Mouse (Mus musculus): ENCODE data around the gene Hrc. TPM values are rescaled to one million over a fixed set of nuclear protein-coding genes. Genes with fewer than 3 reads are reported as not detected.
"Not testable (repeated sequence)": the region's sequence is repeated elsewhere in the genome, so short reads cannot be mapped to it uniquely, and the experiment has no call there.

The Hrc gene
- total and polyA plus RNA-seq, 3 experiments: 0.22 TPM; not detected in 2

- peaks cover 0 to 10% of the 10 kb centered on the region in 2 experiments; a peak in 3 of 4 replicates for H3K4me1 ChIP-seq (ENCODE audit: control insufficient read depth in 1 of 2, insufficient read depth in 2 of 2, low read length in 2 of 2)
- H3K9me3 ChIP-seq (replicated peaks; ENCODE audit: insufficient read depth, low read length): no peaks in the 10 kb centered on the region
- TF ChIP-seq NRF1 (IDR thresholded peaks at IDR 0.05; ENCODE audit: insufficient read depth, low read depth, low read length, poor library complexity, severe bottlenecking) (no peak), RAD21 (IDR thresholded peaks at IDR 0.05; ENCODE audit: low read depth, low read length) (no peak), HCFC1 (IDR thresholded peaks at IDR 0.05; ENCODE audit: low read depth, low read length) (no peak), POLR2A (IDR thresholded peaks at IDR 0.05; ENCODE audit: control insufficient read depth in 1 of 2, insufficient read depth in 1 of 2, low read depth in 1 of 2, low read length in 2 of 2, poor library complexity in 1 of 2) (no peak), MYC (IDR thresholded peaks at IDR 0.05; ENCODE audit: low read depth, low read length) (no peak), USF1 (IDR thresholded peaks at IDR 0.05; ENCODE audit: low read depth, low read length) (no peak), GABPA (IDR thresholded peaks at IDR 0.05; ENCODE audit: low read depth, low read length) (no peak), CHD1 (IDR thresholded peaks at IDR 0.05; ENCODE audit: low read depth, low read length) (no peak), MAFK (IDR thresholded peaks at IDR 0.05; ENCODE audit: borderline replicate concordance, low read depth, low read length) (no peak), ZNF384 (IDR thresholded peaks at IDR 0.05; ENCODE audit: low read depth, low read length) (no peak), ZMIZ1 (IDR thresholded peaks at IDR 0.05; ENCODE audit: low read depth, low read length) (no peak), ZC3H11A (IDR thresholded peaks at IDR 0.05; ENCODE audit: low read depth, low read length) (no peak), KAT2A (conservative IDR thresholded peaks at IDR 0.05; ENCODE audit: low read depth, low read length) (no peak), MAX (IDR thresholded peaks at IDR 0.05; ENCODE audit: low read length) (no peak), NELFE (IDR thresholded peaks at IDR 0.05; ENCODE audit: low read depth, low read length) (no peak), MXI1 (IDR thresholded peaks at IDR 0.05; ENCODE audit: low read depth, low read length) (no peak), USF2 (IDR thresholded peaks at IDR 0.05; ENCODE audit: borderline replicate concordance in 1 of 2, insufficient read depth in 1 of 2, low read depth in 1 of 2, low read length in 2 of 2) (no peak), POLR2AphosphoS5 (IDR thresholded peaks at IDR 0.05; ENCODE audit: borderline replicate concordance, low read depth, low read length) (no peak), CTCF (IDR thresholded peaks at IDR 0.05 in 2 of 3, conservative IDR thresholded peaks at IDR 0.05 in 1 of 3; ENCODE audit: control insufficient read depth in 1 of 3, insufficient read depth in 1 of 3, low read depth in 2 of 3, low read length in 3 of 3, poor library complexity in 1 of 3, severe bottlenecking in 1 of 3) (no peak)
- H3K36me3 ChIP-seq (ENCODE audit: control insufficient read depth in 1 of 2, insufficient read depth in 2 of 2, low read length in 2 of 2): peaks cover 0 to 2% of the 10 kb centered on the region in 2 experiments; a peak in 1 of 4 replicates
- H3K9ac ChIP-seq (ENCODE audit: control insufficient read depth, low read depth, low read length, poor library complexity, severe bottlenecking): no peak overlapping the region
- H3K27ac ChIP-seq (ENCODE audit: control insufficient read depth, low read depth, low read length): no peak overlapping the region
- no peak overlapping the region for H3K4me3 ChIP-seq (ENCODE audit: control insufficient read depth in 1 of 2, insufficient read depth in 1 of 2, low read depth in 2 of 2, low read length in 2 of 2)
- no peak for DNase-seq (ENCODE audit: low read depth, low spot score)
- H3K79me2 ChIP-seq (ENCODE audit: control insufficient read depth, insufficient read depth, low read length, poor library complexity): no peaks in the 10 kb centered on the region
- H3K27me3 ChIP-seq (ENCODE audit: control insufficient read depth in 1 of 2, insufficient read depth in 2 of 2, low read length in 2 of 2): no peaks in the 10 kb centered on the region
Measured at GRCm38 (mm10) chr7:45355318-45356020, 20.4 kb downstream of the Hrc start.

- H3K36me3 ChIP-seq (ENCODE audit: control insufficient read depth in 1 of 2, insufficient read depth in 2 of 2, low read length in 2 of 2): peaks cover 0 to 5% of the 10 kb centered on the region in 2 experiments; a peak in 2 of 4 replicates
- no peak overlapping the region for H3K4me3 ChIP-seq (ENCODE audit: control insufficient read depth in 1 of 2, insufficient read depth in 1 of 2, low read depth in 2 of 2, low read length in 2 of 2)
- TF ChIP-seq USF1 (IDR thresholded peaks at IDR 0.05; ENCODE audit: low read depth, low read length): no peak
- TF ChIP-seq TAL1 (IDR thresholded peaks at IDR 0.05; ENCODE audit: low read length): no peak
- TF ChIP-seq POLR2AphosphoS2 (IDR thresholded peaks at IDR 0.05; ENCODE audit: low read length): no peak
- TF ChIP-seq EP300 (IDR thresholded peaks at IDR 0.05; ENCODE audit: low read depth in 1 of 2, low read length in 2 of 2): no peak
- no peak for TF ChIP-seq POLR2A (IDR thresholded peaks at IDR 0.05; ENCODE audit: control insufficient read depth in 1 of 2, insufficient read depth in 1 of 2, low read depth in 1 of 2, low read length in 2 of 2, poor library complexity in 1 of 2)
- TF ChIP-seq NRF1 (IDR thresholded peaks at IDR 0.05; ENCODE audit: insufficient read depth, low read depth, low read length, poor library complexity, severe bottlenecking): no peak
- no peak for TF ChIP-seq GATA1 (IDR thresholded peaks at IDR 0.05; ENCODE audit: low read depth, low read length)
- TF ChIP-seq HCFC1 (IDR thresholded peaks at IDR 0.05; ENCODE audit: low read depth, low read length): no peak
- H3K4me1 ChIP-seq (ENCODE audit: control insufficient read depth in 1 of 2, insufficient read depth in 2 of 2, low read length in 2 of 2): peaks cover 0 to 16% of the 10 kb centered on the region in 2 experiments; a peak in 3 of 4 replicates
- DNase-seq (ENCODE audit: low read depth, low spot score): no peak
- no peaks in the 10 kb centered on the region for H3K27me3 ChIP-seq (ENCODE audit: control insufficient read depth in 1 of 2, insufficient read depth in 2 of 2, low read length in 2 of 2)
- H3K9me3 ChIP-seq (replicated peaks; ENCODE audit: insufficient read depth, low read length): no peaks in the 10 kb centered on the region
- H3K27ac ChIP-seq (ENCODE audit: control insufficient read depth, low read depth, low read length): no peak overlapping the region
- H3K79me2 ChIP-seq (ENCODE audit: control insufficient read depth, insufficient read depth, low read length, poor library complexity): no peaks in the 10 kb centered on the region
- no peak overlapping the region for H3K9ac ChIP-seq (ENCODE audit: control insufficient read depth, low read depth, low read length, poor library complexity, severe bottlenecking)
Measured at GRCm38 (mm10) chr7:45356087-45356486, 21.0 kb downstream of the Hrc start.

- H3K27me3 ChIP-seq (ENCODE audit: control insufficient read depth in 1 of 2, insufficient read depth in 2 of 2, low read length in 2 of 2); H3K27ac ChIP-seq (ENCODE audit: control insufficient read depth, low read depth, low read length); H3K79me2 ChIP-seq (ENCODE audit: control insufficient read depth, insufficient read depth, low read length, poor library complexity); H3K9me3 ChIP-seq (replicated peaks; ENCODE audit: insufficient read depth, low read length); H3K4me3 ChIP-seq (ENCODE audit: control insufficient read depth in 1 of 2, insufficient read depth in 1 of 2, low read depth in 2 of 2, low read length in 2 of 2); DNase-seq (ENCODE audit: low read depth, low spot score); H3K9ac ChIP-seq (ENCODE audit: control insufficient read depth, low read depth, low read length, poor library complexity, severe bottlenecking): not testable (repeated sequence)
- peaks cover 0 to 15% of the 10 kb centered on the region in 2 experiments; a peak in 2 of 4 replicates for H3K36me3 ChIP-seq (ENCODE audit: control insufficient read depth in 1 of 2, insufficient read depth in 2 of 2, low read length in 2 of 2)
- peaks cover 6 to 21% of the 10 kb centered on the region in 2 experiments for H3K4me1 ChIP-seq (ENCODE audit: control insufficient read depth in 1 of 2, insufficient read depth in 2 of 2, low read length in 2 of 2)
Measured at GRCm38 (mm10) chr7:45359081-45359480, 24.0 kb downstream of the Hrc start.
